Mouse (Mus musculus): Measurements from ENCODE around the gene Fgfr2.
"Not testable (repeated sequence)": the region's sequence is repeated elsewhere in the genome, so short reads cannot be mapped to it uniquely, and the experiment has no call there.

Gene Fgfr2

GRCm38 (mm10) chr7:132681296-132681695, 441.9 kb downstream of the Fgfr2 start:
- DNase-seq: peak; percentile 96

- no peak for DNase-seq
These were observed 443.6 kb downstream of the Fgfr2 start for GRCm38 (mm10) chr7:132679549-132679948.

- peak; percentile 97 for DNase-seq
These were observed 444.0 kb downstream of the Fgfr2 start for GRCm38 (mm10) chr7:132679117-132679516.

- DNase-seq: no peak
These were observed 447.2 kb downstream of the Fgfr2 start for GRCm38 (mm10) chr7:132675922-132676321.

- peak; percentile 58 for DNase-seq
These were observed 449.0 kb downstream of the Fgfr2 start for GRCm38 (mm10) chr7:132673931-132674755.

GRCm38 (mm10) chr7:132672481-132672959, 450.6 kb downstream of the Fgfr2 start:
- DNase-seq: peak; percentile 69

- DNase-seq: peak; percentile 54
These were observed 452.3 kb downstream of the Fgfr2 start for GRCm38 (mm10) chr7:132670863-132671165.

GRCm38 (mm10) chr7:132669999-132670862, 452.9 kb downstream of the Fgfr2 start:
- no peak for DNase-seq

GRCm38 (mm10) chr7:132668604-132669003, 454.5 kb downstream of the Fgfr2 start:
- no peak for DNase-seq

GRCm38 (mm10) chr7:132666516-132666915, 456.6 kb downstream of the Fgfr2 start:
- no peak for DNase-seq

GRCm38 (mm10) chr7:132665664-132666382, 457.3 kb downstream of the Fgfr2 start:
- no peak for DNase-seq

- DNase-seq: no peak
These were observed 458.3 kb downstream of the Fgfr2 start for GRCm38 (mm10) chr7:132664815-132665214.

- not testable (repeated sequence) for DNase-seq
These were observed 460.3 kb downstream of the Fgfr2 start for GRCm38 (mm10) chr7:132662831-132663230.

GRCm38 (mm10) chr7:132659633-132660032, 463.5 kb downstream of the Fgfr2 start:
- no peak for DNase-seq

- DNase-seq: no peak
These were observed 464.5 kb downstream of the Fgfr2 start for GRCm38 (mm10) chr7:132658688-132659087.

GRCm38 (mm10) chr7:132658058-132658450, 465.1 kb downstream of the Fgfr2 start:
- DNase-seq: no peak

- DNase-seq: no peak
These were observed 465.6 kb downstream of the Fgfr2 start for GRCm38 (mm10) chr7:132657371-132658057.

GRCm38 (mm10) chr7:132656548-132656947, 466.6 kb downstream of the Fgfr2 start:
- DNase-seq: peak; percentile 95

- DNase-seq: peak; percentile 96
These were observed 467.1 kb downstream of the Fgfr2 start for GRCm38 (mm10) chr7:132656075-132656474.

- no peak for DNase-seq
These were observed 468.7 kb downstream of the Fgfr2 start for GRCm38 (mm10) chr7:132654412-132654811.

GRCm38 (mm10) chr7:132646514-132646913, 476.6 kb downstream of the Fgfr2 start:
- no peak for DNase-seq

GRCm38 (mm10) chr7:132644605-132645279, 478.4 kb downstream of the Fgfr2 start:
- no peak for DNase-seq

Data from cerebellum, adult 9-10 months (tissue).